Mouse (Mus musculus): Measurements from ENCODE around the gene Tesc. TPM values are rescaled to one million over a fixed set of nuclear protein-coding genes. Genes with fewer than 3 reads are reported as not detected.

The Tesc gene
- total and polyA plus RNA-seq, 2 experiments from 2014 or later, result 17.6 to 20.7 TPM

GRCm38 (mm10) chr5:118057508-118058111 lies 30.1 kb downstream of the Tesc start:
- Histone ChIP-seq H3K27ac (ENCODE audit: low read depth) (peak overlapping the region; percentile 70), H3K4me2 (ENCODE audit: low read depth, low read length) (no peak overlapping the region), H3K27me3 (ENCODE audit: control insufficient read depth, insufficient read depth, low read length) (no peaks in the 10 kb centered on the region), H3K9me3 (replicated peaks; ENCODE audit: control insufficient read depth, low read length) (no peaks in the 10 kb centered on the region), H3K9ac (replicated peaks; ENCODE audit: low read depth, low read length) (no peak overlapping the region), H3K4me3 (ENCODE audit: low read depth, low read length) (no peak overlapping the region), H3K36me3 (replicated peaks; ENCODE audit: control insufficient read depth, insufficient read depth, low read length) (no peaks in the 10 kb centered on the region), H3K4me1 (ENCODE audit: control insufficient read depth, insufficient read depth) (peaks cover 15% of the 10 kb centered on the region)
- 21% methylated on average over 8 of the region's 8 CpGs for WGBS
- ATAC-seq (ENCODE audit: insufficient read depth, low read depth), result peak; percentile 81
- no peak for TF ChIP-seq EP300 (IDR thresholded peaks at IDR 0.05; ENCODE audit: low read depth)
- TF ChIP-seq CTCF (IDR thresholded peaks at IDR 0.05; ENCODE audit: low read depth), result no peak
- peak; percentile 73 for DNase-seq (ENCODE audit: low spot score)

GRCm38 (mm10) chr5:118058858-118059257 lies 31.3 kb downstream of the Tesc start:
- DNase-seq (ENCODE audit: low spot score), result peak; percentile 33
- H3K4me1 ChIP-seq (ENCODE audit: control insufficient read depth, insufficient read depth), result peaks cover 15% of the 10 kb centered on the region
- H3K9ac ChIP-seq (replicated peaks; ENCODE audit: low read depth, low read length), result no peak overlapping the region
- H3K27ac ChIP-seq (ENCODE audit: low read depth), result peak overlapping the region; percentile 70
- H3K4me3 ChIP-seq (ENCODE audit: low read depth, low read length), result no peak overlapping the region
- ATAC-seq (ENCODE audit: insufficient read depth, low read depth), result peak; percentile 45
- TF ChIP-seq EP300 (IDR thresholded peaks at IDR 0.05; ENCODE audit: low read depth), result no peak
- TF ChIP-seq CTCF (IDR thresholded peaks at IDR 0.05; ENCODE audit: low read depth), result no peak
- no peaks in the 10 kb centered on the region for H3K27me3 ChIP-seq (ENCODE audit: control insufficient read depth, insufficient read depth, low read length)
- 57% methylated on average over 10 of the region's 10 CpGs for WGBS
- no peaks in the 10 kb centered on the region for H3K36me3 ChIP-seq (replicated peaks; ENCODE audit: control insufficient read depth, insufficient read depth, low read length)
- no peak overlapping the region for H3K4me2 ChIP-seq (ENCODE audit: low read depth, low read length)
- no peaks in the 10 kb centered on the region for H3K9me3 ChIP-seq (replicated peaks; ENCODE audit: control insufficient read depth, low read length)

GRCm38 (mm10) chr5:118059646-118060045 lies 32.1 kb downstream of the Tesc start:
- no peaks in the 10 kb centered on the region for H3K9me3 ChIP-seq (replicated peaks; ENCODE audit: control insufficient read depth, low read length)
- WGBS, result 89% methylated on average over 9 of the region's 9 CpGs

GRCm38 (mm10) chr5:118061391-118061790 lies 33.8 kb downstream of the Tesc start:
- no peak for DNase-seq (ENCODE audit: low spot score)

More at GRCm38 (mm10) chr5:118059646-118060045, 32.1 kb downstream of the Tesc start:
- Histone ChIP-seq H3K9ac (replicated peaks; ENCODE audit: low read depth, low read length) (no peak overlapping the region), H3K4me1 (ENCODE audit: control insufficient read depth, insufficient read depth) (peaks cover 15% of the 10 kb centered on the region), H3K4me2 (ENCODE audit: low read depth, low read length) (no peak overlapping the region), H3K4me3 (ENCODE audit: low read depth, low read length) (no peak overlapping the region), H3K36me3 (replicated peaks; ENCODE audit: control insufficient read depth, insufficient read depth, low read length) (no peaks in the 10 kb centered on the region; the same call in 1 of the 2 replicates), H3K27me3 (ENCODE audit: control insufficient read depth, insufficient read depth, low read length) (no peaks in the 10 kb centered on the region), H3K27ac (ENCODE audit: low read depth) (no peak overlapping the region)
- TF ChIP-seq CTCF (IDR thresholded peaks at IDR 0.05; ENCODE audit: low read depth), result no peak
- no peak for TF ChIP-seq EP300 (IDR thresholded peaks at IDR 0.05; ENCODE audit: low read depth)
- ATAC-seq (ENCODE audit: insufficient read depth, low read depth) (no peak), DNase-seq (ENCODE audit: low spot score) (no peak)

GRCm38 (mm10) chr5:118063181-118063621 lies 35.7 kb downstream of the Tesc start:
- no peak for ATAC-seq (ENCODE audit: insufficient read depth, low read depth)
- no peaks in the 10 kb centered on the region for H3K9me3 ChIP-seq (replicated peaks; ENCODE audit: control insufficient read depth, low read length)
- H3K27ac ChIP-seq (ENCODE audit: low read depth), result no peak overlapping the region
- peaks cover 22% of the 10 kb centered on the region for H3K4me1 ChIP-seq (ENCODE audit: control insufficient read depth, insufficient read depth)
- DNase-seq (ENCODE audit: low spot score), result no peak
- no peak overlapping the region for H3K4me2 ChIP-seq (ENCODE audit: low read depth, low read length)
- H3K9ac ChIP-seq (replicated peaks; ENCODE audit: low read depth, low read length), result no peak overlapping the region
- no peak overlapping the region for H3K4me3 ChIP-seq (ENCODE audit: low read depth, low read length)
- no peaks in the 10 kb centered on the region for H3K27me3 ChIP-seq (ENCODE audit: control insufficient read depth, insufficient read depth, low read length)
- H3K36me3 ChIP-seq (replicated peaks; ENCODE audit: control insufficient read depth, insufficient read depth, low read length), result peaks cover 9% of the 10 kb centered on the region
- TF ChIP-seq CTCF (IDR thresholded peaks at IDR 0.05; ENCODE audit: low read depth) (no peak), EP300 (IDR thresholded peaks at IDR 0.05; ENCODE audit: low read depth) (no peak)
- 77% methylated on average over 8 of the region's 8 CpGs for WGBS

More at GRCm38 (mm10) chr5:118061391-118061790, 33.8 kb downstream of the Tesc start:
- peaks cover 9% of the 10 kb centered on the region; the same call in 1 of the 2 replicates for H3K36me3 ChIP-seq (replicated peaks; ENCODE audit: control insufficient read depth, insufficient read depth, low read length)
- H3K27me3 ChIP-seq (ENCODE audit: control insufficient read depth, insufficient read depth, low read length), result no peaks in the 10 kb centered on the region
- no peak for ATAC-seq (ENCODE audit: insufficient read depth, low read depth)
- no peaks in the 10 kb centered on the region for H3K9me3 ChIP-seq (replicated peaks; ENCODE audit: control insufficient read depth, low read length)
- TF ChIP-seq CTCF (IDR thresholded peaks at IDR 0.05; ENCODE audit: low read depth) (no peak), EP300 (IDR thresholded peaks at IDR 0.05; ENCODE audit: low read depth) (no peak)
- H3K27ac ChIP-seq (ENCODE audit: low read depth), result no peak overlapping the region
- WGBS, result 86% methylated on average over 17 of the region's 18 CpGs
- no peak overlapping the region for H3K4me3 ChIP-seq (ENCODE audit: low read depth, low read length)
- H3K4me2 ChIP-seq (ENCODE audit: low read depth, low read length), result no peak overlapping the region
- peaks cover 15% of the 10 kb centered on the region for H3K4me1 ChIP-seq (ENCODE audit: control insufficient read depth, insufficient read depth)
- no peak overlapping the region for H3K9ac ChIP-seq (replicated peaks; ENCODE audit: low read depth, low read length)
